In genomic region chr19:47339165-47339564, GRCm38 (mm10) we compare ENCODE assay signal across 8 mouse cellular contexts.
DNase-seq lines count a peak whose midpoint lies in the region; ATAC-seq and TF ChIP-seq lines count a peak whose summit lies in the region.

No protein-coding gene starts in this region.

- H3K27me3 ChIP-seq in limb, embryonic 14.5 days (ENCODE audit: control insufficient read depth, insufficient read depth, low read length): 0 out of 2 replicates have a peak, but pooled peaks cover 7% of the 10 kb centered on the region
- peaks cover 21% of the 10 kb centered on the region for H3K27me3 ChIP-seq in midbrain, postnatal 0 days (ENCODE audit: insufficient read depth, low read length)

- WGBS in limb, embryonic 14.5 days: 3% methylated on average over 17 of the region's 17 CpGs
- 1% methylated on average over 17 of the region's 17 CpGs for WGBS in midbrain, postnatal 0 days

- intact Hi-C loops in gastrocnemius, postnatal 36 days (cut with DNase I): loop anchor here (2.0 to 5.0 kb wide), 2 partner anchors 62 to 162 kb away; partner anchors contain the start of gene Neurl1a

- no peaks in the 10 kb centered on the region for H3K9me3 ChIP-seq in limb, embryonic 14.5 days (ENCODE audit: control insufficient read depth, low read length)
- no peaks in the 10 kb centered on the region for H3K9me3 ChIP-seq in midbrain, postnatal 0 days (ENCODE audit: low read length)

- H3K4me3 ChIP-seq in limb, embryonic 14.5 days (replicated peaks; ENCODE audit: low read length): peak overlapping the region; percentile 32
- peak overlapping the region; percentile 34 for H3K4me3 ChIP-seq in midbrain, postnatal 0 days (ENCODE audit: low read depth, low read length)

- H3K27ac ChIP-seq in limb, embryonic 14.5 days (replicated peaks; ENCODE audit: low read depth, low read length): no peak overlapping the region
- no peak overlapping the region for H3K27ac ChIP-seq in midbrain, postnatal 0 days (ENCODE audit: low read depth, low read length)

- DNase-seq in adrenal gland, adult (ENCODE audit: inconsistent age in 2 of 2, low spot score in 1 of 2): peak; percentile 71 to 92
- no peak for DNase-seq in adrenal gland, adult 8-10 months
- peak; percentile 84 for DNase-seq in embryo, embryonic 10 days (ENCODE audit: low spot score)
- DNase-seq in gastrocnemius, postnatal 36 days: peak; percentile 79 to 82
- peak; percentile 54 for DNase-seq in kidney, adult 11 months
- peak; percentile 86 for DNase-seq in limb, embryonic 14.5 days (ENCODE audit: low spot score)
- peak; percentile 90 for DNase-seq in midbrain, postnatal 0 days (ENCODE audit: low spot score)
- peak; percentile 70 to 82 for DNase-seq in spleen, postnatal 10 days (ENCODE audit: low spot score in 2 of 2)

- H3K9ac ChIP-seq in limb, embryonic 14.5 days (ENCODE audit: low read depth, low read length, severe bottlenecking): 0 out of 2 replicates have a peak overlapping the region, but pooled peaks have one; percentile 28
- no peak overlapping the region for H3K9ac ChIP-seq in midbrain, postnatal 0 days (replicated peaks; ENCODE audit: low read length, poor library complexity, severe bottlenecking)

- 0 out of 2 replicates have a peak, but pooled peaks have one; percentile 7 for ATAC-seq in limb, embryonic 14.5 days (ENCODE audit: low FRiP score, low read depth)
- no peak for ATAC-seq in midbrain, postnatal 0 days (ENCODE audit: low FRiP score)

- peak; percentile 92 for TF ChIP-seq CTCF in midbrain, postnatal 0 days (IDR thresholded peaks at IDR 0.05)

- no peak for TF ChIP-seq POLR2A in limb, embryonic 14.5 days (IDR thresholded peaks at IDR 0.05; ENCODE audit: borderline replicate concordance, extremely low read depth, insufficient read depth, insufficient read length)

- no peaks in the 10 kb centered on the region for H3K36me3 ChIP-seq in limb, embryonic 14.5 days (ENCODE audit: control insufficient read depth, insufficient read depth, low read length)
- no peaks in the 10 kb centered on the region for H3K36me3 ChIP-seq in midbrain, postnatal 0 days (ENCODE audit: insufficient read depth, low read length)

- H3K4me2 ChIP-seq in limb, embryonic 14.5 days (replicated peaks; ENCODE audit: low read depth, low read length, severe bottlenecking): peak overlapping the region; percentile 75
- H3K4me2 ChIP-seq in midbrain, postnatal 0 days (ENCODE audit: low read depth, low read length, poor library complexity, severe bottlenecking): peak overlapping the region; percentile 64

- peaks cover 32% of the 10 kb centered on the region for H3K4me1 ChIP-seq in limb, embryonic 14.5 days (ENCODE audit: control insufficient read depth, insufficient read depth, low read length)
- H3K4me1 ChIP-seq in midbrain, postnatal 0 days (ENCODE audit: insufficient read depth, low read length): 0 out of 2 replicates have a peak, but pooled peaks cover 3% of the 10 kb centered on the region
